Mouse (Mus musculus) neural tube, embryonic 12.5 days (tissue): Measurements from ENCODE around the gene Tppp3. TPM values are rescaled to one million over a fixed set of nuclear protein-coding genes. Genes with fewer than 3 reads are reported as not detected.

Source experiments
- ATAC-seq: fragments of 200-750 bp; cut with Nextera tagmentation; 2 replicates; pipeline ENCODE4 v1.8.0; 2017; ENCODE audit warnings: low read depth, mild to moderate bottlenecking, moderate TSS enrichment, moderate library complexity; ENCODE audit not compliant: low FRiP score
- H3K27ac ChIP-seq: fragments of 300-500 bp; sonication (generic); 2 replicates; pipeline ENCODE4 v1.5.1; 2016
- H3K27me3 ChIP-seq: fragments of 300-500 bp; sonication (generic); replicated peaks from 2 replicates; pipeline ENCODE4 v1.6.1; 2016; ENCODE audit warnings: mild to moderate bottlenecking
- H3K36me3 ChIP-seq: fragments of 300-500 bp; sonication (generic); 2 replicates; pipeline ENCODE4 v1.6.1; 2016; ENCODE audit warnings: mild to moderate bottlenecking
- H3K4me1 ChIP-seq: fragments of 300-500 bp; sonication (generic); 2 replicates; pipeline ENCODE4 v1.6.1; 2016
- H3K4me2 ChIP-seq: fragments of 300-500 bp; sonication (generic); replicated peaks from 2 replicates; pipeline ENCODE4 v1.6.1; 2016; ENCODE audit warnings: mild to moderate bottlenecking
- H3K4me3 ChIP-seq: fragments of 300-500 bp; sonication (generic); 2 replicates; pipeline ENCODE4 v1.5.1; 2016
- H3K9ac ChIP-seq: fragments of 300-500 bp; sonication (generic); 2 replicates; pipeline ENCODE4 v1.6.1; 2016; ENCODE audit warnings: mild to moderate bottlenecking
- H3K9me3 ChIP-seq: fragments of 300-500 bp; sonication (generic); 2 replicates; pipeline ENCODE4 v1.6.1; 2016; ENCODE audit warnings: mild to moderate bottlenecking
- WGBS: fragments of 180-500 bp; shearing (Covaris S2); methylation state at CpG from one replicate; pipeline ENCODE4 v1.1.7; 2016; 5-methylcytosine and 5-hydroxymethylcytosine counted together
- polyA plus RNA-seq: library from polyadenylated mRNA; unstranded; fragments of >200 nt; fragmentation: Nextera tagmentation; extraction: Ambion mirVana; gene quantifications from 2 replicates; pipeline ENCODE4 v1.2.1, GENCODE M21; 2016

Tppp3 gene
- polyA plus RNA-seq, 1 experiment from 2014 or later, result 246 TPM

GRCm38 (mm10) chr8:105483212-105484029 is 12.1 kb upstream of the Tppp3 start:
- Histone ChIP-seq H3K27ac (0 out of 2 replicates have a peak overlapping the region, but pooled peaks have one; percentile 0), H3K27me3 (no peaks in the 10 kb centered on the region), H3K4me3 (no peak overlapping the region), H3K9ac (no peak overlapping the region), H3K36me3 (no peaks in the 10 kb centered on the region), H3K4me1 (peaks cover 10% of the 10 kb centered on the region; the same call in 1 of the 2 replicates), H3K4me2 (no peak overlapping the region), H3K9me3 (no peaks in the 10 kb centered on the region)
- peak; percentile 42; the same call in 1 of the 2 replicates for ATAC-seq
- 33% methylated on average over 14 of the region's 14 CpGs for WGBS

- WGBS, result 83% methylated on average over 8 of the region's 8 CpGs
- no peaks in the 10 kb centered on the region for H3K27me3 ChIP-seq
- no peak overlapping the region for H3K27ac ChIP-seq
- no peak overlapping the region for H3K4me2 ChIP-seq
- no peak overlapping the region for H3K4me3 ChIP-seq
- H3K9ac ChIP-seq, result no peak overlapping the region
- H3K4me1 ChIP-seq, result peaks cover 10% of the 10 kb centered on the region; the same call in 1 of the 2 replicates
- no peaks in the 10 kb centered on the region for H3K36me3 ChIP-seq
- no peaks in the 10 kb centered on the region for H3K9me3 ChIP-seq
- ATAC-seq, result no peak
These were observed 10.8 kb upstream of the Tppp3 start for GRCm38 (mm10) chr8:105482123-105482522.

GRCm38 (mm10) chr8:105481453-105481852 is 10.1 kb upstream of the Tppp3 start:
- Histone ChIP-seq H3K9me3 (no peaks in the 10 kb centered on the region), H3K27ac (no peak overlapping the region)

GRCm38 (mm10) chr8:105481013-105481412 is 9.7 kb upstream of the Tppp3 start:
- ATAC-seq, result no peak
- no peak overlapping the region for H3K27ac ChIP-seq
- H3K9ac ChIP-seq, result no peak overlapping the region
- no peaks in the 10 kb centered on the region for H3K36me3 ChIP-seq
- peaks cover 10% of the 10 kb centered on the region; the same call in 1 of the 2 replicates for H3K4me1 ChIP-seq
- WGBS, result 41% methylated on average over 2 of the region's 2 CpGs
- no peak overlapping the region for H3K4me2 ChIP-seq
- H3K4me3 ChIP-seq, result no peak overlapping the region
- H3K27me3 ChIP-seq, result peaks cover under 1% of the 10 kb centered on the region; the same call in 1 of the 2 replicates
- H3K9me3 ChIP-seq, result no peaks in the 10 kb centered on the region

More at GRCm38 (mm10) chr8:105481453-105481852, 10.1 kb upstream of the Tppp3 start:
- no peaks in the 10 kb centered on the region for H3K27me3 ChIP-seq
- no peak for ATAC-seq
- H3K4me2 ChIP-seq, result no peak overlapping the region
- no peaks in the 10 kb centered on the region for H3K36me3 ChIP-seq
- H3K4me3 ChIP-seq, result no peak overlapping the region
- WGBS, result 64% methylated on average over 6 of the region's 6 CpGs
- peaks cover 10% of the 10 kb centered on the region; the same call in 1 of the 2 replicates for H3K4me1 ChIP-seq
- H3K9ac ChIP-seq, result no peak overlapping the region

GRCm38 (mm10) chr8:105477792-105478191 is 6.5 kb upstream of the Tppp3 start:
- Histone ChIP-seq H3K27me3 (peaks cover 9% of the 10 kb centered on the region; the same call in 1 of the 2 replicates), H3K9me3 (no peaks in the 10 kb centered on the region), H3K36me3 (peaks cover 3% of the 10 kb centered on the region; the same call in 1 of the 2 replicates), H3K4me2 (no peak overlapping the region), H3K9ac (no peak overlapping the region), H3K27ac (no peak overlapping the region), H3K4me3 (no peak overlapping the region), H3K4me1 (peaks cover 31% of the 10 kb centered on the region)
- no peak for ATAC-seq
- WGBS, result 82% methylated on average over 3 of the region's 3 CpGs

GRCm38 (mm10) chr8:105476628-105477413 is 5.5 kb upstream of the Tppp3 start:
- 41% methylated on average over 25 of the region's 25 CpGs for WGBS
- H3K9me3 ChIP-seq, result no peaks in the 10 kb centered on the region
- no peak overlapping the region for H3K27ac ChIP-seq
- H3K27me3 ChIP-seq, result peaks cover 9% of the 10 kb centered on the region; the same call in 1 of the 2 replicates
- ATAC-seq, result no peak
- peaks cover 3% of the 10 kb centered on the region; the same call in 1 of the 2 replicates for H3K36me3 ChIP-seq
- H3K9ac ChIP-seq, result no peak overlapping the region
- H3K4me3 ChIP-seq, result no peak overlapping the region
- H3K4me2 ChIP-seq, result 0 out of 2 replicates have a peak overlapping the region, but pooled peaks have one; percentile 21
- peaks cover 41% of the 10 kb centered on the region for H3K4me1 ChIP-seq

- peaks cover 47% of the 10 kb centered on the region for H3K4me1 ChIP-seq
- no peak overlapping the region for H3K9ac ChIP-seq
- H3K27me3 ChIP-seq, result peaks cover 9% of the 10 kb centered on the region; the same call in 1 of the 2 replicates
- H3K4me3 ChIP-seq, result no peak overlapping the region
- 94% methylated on average over 7 of the region's 7 CpGs for WGBS
- ATAC-seq, result no peak
- no peaks in the 10 kb centered on the region for H3K9me3 ChIP-seq
- peaks cover 3% of the 10 kb centered on the region; the same call in 1 of the 2 replicates for H3K36me3 ChIP-seq
- no peak overlapping the region for H3K27ac ChIP-seq
- no peak overlapping the region for H3K4me2 ChIP-seq
These were observed 4.8 kb upstream of the Tppp3 start for GRCm38 (mm10) chr8:105476161-105476560.

GRCm38 (mm10) chr8:105475742-105476141 is 4.4 kb upstream of the Tppp3 start:
- Histone ChIP-seq H3K9ac (no peak overlapping the region), H3K27ac (no peak overlapping the region)
- ATAC-seq, result no peak

GRCm38 (mm10) chr8:105475254-105475653 is 3.9 kb upstream of the Tppp3 start:
- no peak overlapping the region for H3K27ac ChIP-seq
- no peak overlapping the region for H3K4me3 ChIP-seq
- 34% methylated on average over 4 of the region's 4 CpGs for WGBS
- H3K9me3 ChIP-seq, result no peaks in the 10 kb centered on the region
- peaks cover 56% of the 10 kb centered on the region for H3K4me1 ChIP-seq
- H3K9ac ChIP-seq, result peak overlapping the region; percentile 5; the same call in 1 of the 2 replicates
- ATAC-seq, result no peak
- peaks cover 3% of the 10 kb centered on the region; the same call in 1 of the 2 replicates for H3K36me3 ChIP-seq
- H3K4me2 ChIP-seq, result no peak overlapping the region
- H3K27me3 ChIP-seq, result peaks cover 9% of the 10 kb centered on the region; the same call in 1 of the 2 replicates

More at GRCm38 (mm10) chr8:105475742-105476141, 4.4 kb upstream of the Tppp3 start:
- H3K4me3 ChIP-seq, result no peak overlapping the region
- no peak overlapping the region for H3K4me2 ChIP-seq
- WGBS, result 93% methylated on average over 8 of the region's 8 CpGs
- peaks cover 9% of the 10 kb centered on the region; the same call in 1 of the 2 replicates for H3K27me3 ChIP-seq
- peaks cover 51% of the 10 kb centered on the region for H3K4me1 ChIP-seq
- no peaks in the 10 kb centered on the region for H3K9me3 ChIP-seq
- H3K36me3 ChIP-seq, result peaks cover 3% of the 10 kb centered on the region; the same call in 1 of the 2 replicates

- H3K9me3 ChIP-seq, result no peaks in the 10 kb centered on the region
- H3K4me3 ChIP-seq, result no peak overlapping the region
- peaks cover 3% of the 10 kb centered on the region; the same call in 1 of the 2 replicates for H3K36me3 ChIP-seq
- H3K27me3 ChIP-seq, result peaks cover 9% of the 10 kb centered on the region; the same call in 1 of the 2 replicates
- WGBS, result 47% methylated on average over 5 of the region's 5 CpGs
- peaks cover 62% of the 10 kb centered on the region for H3K4me1 ChIP-seq
- no peak for ATAC-seq
- peak overlapping the region; percentile 17; the same call in 1 of the 2 replicates for H3K27ac ChIP-seq
- H3K4me2 ChIP-seq, result peak overlapping the region; percentile 38
- 0 out of 2 replicates have a peak overlapping the region, but pooled peaks have one; percentile 13 for H3K9ac ChIP-seq
These were observed 3.4 kb upstream of the Tppp3 start for GRCm38 (mm10) chr8:105474680-105475079.

GRCm38 (mm10) chr8:105473816-105474606 is 2.7 kb upstream of the Tppp3 start:
- no peaks in the 10 kb centered on the region for H3K9me3 ChIP-seq
- peaks cover 3% of the 10 kb centered on the region; the same call in 1 of the 2 replicates for H3K36me3 ChIP-seq
- WGBS, result 23% methylated on average over 17 of the region's 17 CpGs
- H3K4me3 ChIP-seq, result no peak overlapping the region
- peak overlapping the region; percentile 17; the same call in 1 of the 2 replicates for H3K27ac ChIP-seq
- peak overlapping the region; percentile 38 for H3K4me2 ChIP-seq
- peaks cover 9% of the 10 kb centered on the region; the same call in 1 of the 2 replicates for H3K27me3 ChIP-seq
- peaks cover 68% of the 10 kb centered on the region for H3K4me1 ChIP-seq
- H3K9ac ChIP-seq, result 0 out of 2 replicates have a peak overlapping the region, but pooled peaks have one; percentile 13
- ATAC-seq, result no peak
